Mouse (Mus musculus) neural tube, embryonic 13.5 days (tissue): ENCODE data around the gene Igsf8. TPM values are rescaled to one million over a fixed set of nuclear protein-coding genes. Genes with fewer than 3 reads are reported as not detected.

Experiments used
- polyA plus RNA-seq: library from polyadenylated mRNA; unstranded; fragments of >200 nt; fragmentation: Nextera tagmentation; extraction: Ambion mirVana; gene quantifications from 2 replicates; pipeline ENCODE4 v1.2.1, GENCODE M21; 2015

Igsf8 gene
- polyA plus RNA-seq, 1 experiment from 2014 or later: 116 TPM

Other genes with a start within 250 kb of the Igsf8 start
- 46.8 and 50.5 TPM in 2 replicates for gene Vangl2, start 233.2 kb upstream of the Igsf8 start, polyA plus RNA-seq
- 10.4 and 10.8 TPM in 2 replicates for gene Nhlh1, start 204.1 kb upstream of the Igsf8 start, polyA plus RNA-seq
- gene Copa, start 179.1 kb upstream of the Igsf8 start, polyA plus RNA-seq: 183 and 199 TPM in 2 replicates
- gene Ncstn, start 178.8 kb upstream of the Igsf8 start, polyA plus RNA-seq: 123 and 124 TPM in 2 replicates
- gene Pex19, start 134.9 kb upstream of the Igsf8 start, polyA plus RNA-seq: 163 and 164 TPM in 2 replicates
- 94.0 and 96.6 TPM in 2 replicates for gene Dcaf8, start 113.6 kb upstream of the Igsf8 start, polyA plus RNA-seq
- 355 and 388 TPM in 2 replicates for gene Pea15a, start 54.8 kb upstream of the Igsf8 start, polyA plus RNA-seq
- gene Casq1, start 41.8 kb upstream of the Igsf8 start, polyA plus RNA-seq: 2.3 and 2.6 TPM in 2 replicates
- gene Atp1a4, start 3.2 kb upstream of the Igsf8 start, polyA plus RNA-seq: not detected in 2 replicates
- gene Atp1a2, start 36.4 kb downstream of the Igsf8 start, polyA plus RNA-seq: 38.6 and 40.0 TPM in 2 replicates
- 1.5 and 2.1 TPM in 2 replicates for gene Kcnj9, start 67.7 kb downstream of the Igsf8 start, polyA plus RNA-seq
- gene Kcnj10, start 79.6 kb downstream of the Igsf8 start, polyA plus RNA-seq: 1.9 and 2.0 TPM in 2 replicates
- gene Pigm, start 114.9 kb downstream of the Igsf8 start, polyA plus RNA-seq: 5.1 and 5.7 TPM in 2 replicates
- 0.37 TPM in 1 of 2 replicates, not detected in the other for gene Slamf9, start 213.7 kb downstream of the Igsf8 start, polyA plus RNA-seq
- gene Igsf9, start 220.1 kb downstream of the Igsf8 start, polyA plus RNA-seq: 62.6 and 65.9 TPM in 2 replicates
- gene Tagln2, start 238.4 kb downstream of the Igsf8 start, polyA plus RNA-seq: 160 and 187 TPM in 2 replicates